Mouse (Mus musculus) embryonic fibroblast, embryonic 13.5 days (primary cell): ENCODE data around the gene Slc35b4.

Experiments
- CTCF ChIP-seq: IDR thresholded peaks from 2 replicates; pipeline ENCODE4 v1.5.1; 2011; ENCODE audit warnings: mild to moderate bottlenecking, control low read depth, low read length, moderate library complexity, borderline replicate concordance; ENCODE audit not compliant: insufficient read depth
- POLR2A ChIP-seq: IDR thresholded peaks from 2 replicates; pipeline ENCODE4 v1.6.1; 2011; ENCODE audit warnings: low read depth, mild to moderate bottlenecking, control low read depth, low read length, moderate library complexity

DNA sequence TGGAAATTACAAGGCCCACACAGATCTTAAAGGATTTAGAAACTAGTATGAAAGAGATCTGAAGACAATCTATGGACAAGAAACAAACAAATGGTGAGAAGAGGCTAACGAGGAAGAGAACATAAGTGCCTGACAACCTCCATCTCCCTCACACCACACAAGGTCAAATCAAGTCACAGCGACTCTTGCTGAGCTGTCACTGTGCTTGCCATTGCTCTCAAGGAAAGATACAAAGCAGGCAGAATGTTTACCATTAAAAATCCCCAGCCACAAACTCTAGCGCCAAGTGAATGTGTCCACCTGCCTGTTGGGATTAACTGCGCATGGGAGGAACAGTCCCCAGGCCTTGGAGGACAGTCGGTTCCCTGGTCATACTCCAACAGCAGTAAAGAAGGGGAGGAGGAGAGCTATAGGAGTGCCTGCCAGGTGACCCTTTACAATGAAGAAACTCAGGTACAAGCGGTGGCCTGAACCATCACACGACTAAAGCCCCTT lies 16.0 kb downstream of the Slc35b4 start:
- no peak for TF ChIP-seq CTCF
- no peak for TF ChIP-seq POLR2A
